Mouse (Mus musculus) MEL (cell line): ENCODE measurements around the gene Sorcs1. TPM values are rescaled to one million over a fixed set of nuclear protein-coding genes. Genes with fewer than 3 reads are reported as not detected.

Experiments
- DNase-seq: peaks from one replicate; pipeline ENCODE4 v3.0.0; 2011; ENCODE audit warnings: low read depth, low spot score
- H3K27ac ChIP-seq: 2 replicates; pipeline ENCODE4 v1.5.1; 2012; ENCODE audit warnings: low read depth, mild to moderate bottlenecking, control low read depth, low read length, moderate library complexity; ENCODE audit not compliant: control insufficient read depth
- H3K27me3 ChIP-seq, 2 experiments: fragments of 150-350 bp in 1 of 2; sonication (generic) in 1 of 2; 2 replicates each; pipeline ENCODE4 v1.6.1; 2012; ENCODE audit warnings: low read length in 2 of 2, mild to moderate bottlenecking in 2 of 2, improper control_type of control experiment in 1 of 2, moderate library complexity in 1 of 2; ENCODE audit not compliant: insufficient read depth in 2 of 2, control insufficient read depth in 1 of 2
- H3K36me3 ChIP-seq, 2 experiments: 2 replicates each; pipeline ENCODE4 v1.6.1; 2012 to 2014; ENCODE audit warnings: low read length in 2 of 2, improper control_type of control experiment in 1 of 2, inconsistent platforms in 1 of 2, mild to moderate bottlenecking in 1 of 2; ENCODE audit not compliant: insufficient read depth in 2 of 2, control insufficient read depth in 1 of 2
- H3K4me1 ChIP-seq, 2 experiments: fragments of 150-350 bp in 1 of 2; sonication (generic) in 1 of 2; 2 replicates each; pipeline ENCODE4 v1.6.1; 2012; ENCODE audit warnings: low read length in 2 of 2, improper control_type of control experiment in 1 of 2, mild to moderate bottlenecking in 1 of 2; ENCODE audit not compliant: insufficient read depth in 2 of 2, control insufficient read depth in 1 of 2
- H3K4me3 ChIP-seq, 2 experiments: fragments of 150-350 bp in 1 of 2; sonication (generic) in 1 of 2; 2 replicates each; pipeline ENCODE4 v1.5.1; 2012; ENCODE audit warnings: low read depth in 2 of 2, low read length in 2 of 2, mild to moderate bottlenecking in 2 of 2, moderate library complexity in 2 of 2, control low read depth in 1 of 2, improper control_type of control experiment in 1 of 2; ENCODE audit not compliant: control insufficient read depth in 1 of 2, insufficient read depth in 1 of 2
- H3K79me2 ChIP-seq: 2 replicates; pipeline ENCODE4 v1.6.1; 2012; ENCODE audit warnings: mild to moderate bottlenecking, low read length, moderate library complexity; ENCODE audit not compliant: control insufficient read depth, poor library complexity, insufficient read depth
- H3K9ac ChIP-seq: 2 replicates; pipeline ENCODE4 v1.6.1; 2012; ENCODE audit warnings: low read depth, mild to moderate bottlenecking, control low read depth, low read length, moderate library complexity; ENCODE audit not compliant: control insufficient read depth, poor library complexity, severe bottlenecking
- H3K9me3 ChIP-seq: fragments of 150-350 bp; sonication (generic); replicated peaks from 2 replicates; pipeline ENCODE4 v1.6.1; 2012; ENCODE audit warnings: mild to moderate bottlenecking, low read length, improper control_type of control experiment, moderate library complexity; ENCODE audit not compliant: insufficient read depth
- BHLHE40 ChIP-seq: IDR thresholded peaks from 2 replicates; pipeline ENCODE4 v1.6.1; 2012; ENCODE audit warnings: low read depth, mild to moderate bottlenecking, inconsistent platforms, low read length, improper control_type of control experiment, borderline replicate concordance
- CHD1 ChIP-seq: IDR thresholded peaks from 2 replicates; pipeline ENCODE4 v1.6.1; 2012; ENCODE audit warnings: low read depth, mild to moderate bottlenecking, inconsistent platforms, low read length, improper control_type of control experiment
- CHD2 ChIP-seq: IDR thresholded peaks from 2 replicates; pipeline ENCODE4 v1.6.1; 2011; ENCODE audit warnings: low read length, improper control_type of control experiment
- KAT2A ChIP-seq: conservative IDR thresholded peaks from 2 replicates; pipeline ENCODE4 v1.6.1; 2012; ENCODE audit warnings: low read depth, low read length, improper control_type of control experiment, inconsistent platforms
- MAFK ChIP-seq: IDR thresholded peaks from 2 replicates; pipeline ENCODE4 v1.6.1; 2011; ENCODE audit warnings: low read depth, mild to moderate bottlenecking, low read length, improper control_type of control experiment, borderline replicate concordance
- MAX ChIP-seq: IDR thresholded peaks from 2 replicates; pipeline ENCODE4 v1.6.1; 2011; ENCODE audit warnings: low read length, improper control_type of control experiment
- MAZ ChIP-seq: IDR thresholded peaks from 2 replicates; pipeline ENCODE4 v1.6.1; 2012; ENCODE audit warnings: low read depth, mild to moderate bottlenecking, inconsistent platforms, low read length, improper control_type of control experiment
- MEF2A ChIP-seq: IDR thresholded peaks from 2 replicates; pipeline ENCODE4 v1.6.1; 2014; ENCODE audit warnings: low read depth, mild to moderate bottlenecking, inconsistent platforms, low read length, improper control_type of control experiment; ENCODE audit not compliant: poor library complexity, insufficient replicate concordance, severe bottlenecking; ENCODE audit errors: extremely low read depth
- MYB ChIP-seq: IDR thresholded peaks from 2 replicates; pipeline ENCODE4 v1.6.1; 2011; ENCODE audit warnings: mild to moderate bottlenecking, low read depth, low read length, improper control_type of control experiment
- MYC ChIP-seq: IDR thresholded peaks from 2 replicates; pipeline ENCODE4 v1.6.1; 2011; ENCODE audit warnings: low read depth, mild to moderate bottlenecking, low read length, improper control_type of control experiment, moderate library complexity
- POLR2A ChIP-seq, 2 experiments: IDR thresholded peaks; 2 replicates each; pipeline ENCODE4 v1.6.1; 2011 to 2012; ENCODE audit warnings: low read length in 2 of 2, mild to moderate bottlenecking in 2 of 2, control low read depth in 1 of 2, improper control_type of control experiment in 1 of 2, low read depth in 1 of 2, moderate library complexity in 1 of 2; ENCODE audit not compliant: control insufficient read depth in 1 of 2, insufficient read depth in 1 of 2, poor library complexity in 1 of 2
- POLR2AphosphoS2 ChIP-seq: IDR thresholded peaks from 2 replicates; pipeline ENCODE4 v1.6.1; 2011; ENCODE audit warnings: low read length, improper control_type of control experiment
- POLR2AphosphoS5 ChIP-seq: IDR thresholded peaks from 2 replicates; pipeline ENCODE4 v1.6.1; 2012; ENCODE audit warnings: low read depth, borderline replicate concordance, mild to moderate bottlenecking, inconsistent platforms, low read length, moderate library complexity, mixed read lengths
- RCOR1 ChIP-seq: IDR thresholded peaks from 2 replicates; pipeline ENCODE4 v1.6.1; 2012; ENCODE audit warnings: low read depth, mild to moderate bottlenecking, inconsistent platforms, low read length, improper control_type of control experiment
- SIN3A ChIP-seq: IDR thresholded peaks from 2 replicates; pipeline ENCODE4 v1.6.1; 2012; ENCODE audit warnings: low read length, improper control_type of control experiment, inconsistent platforms
- TAL1 ChIP-seq: IDR thresholded peaks from 2 replicates; pipeline ENCODE4 v1.6.1; 2012; ENCODE audit warnings: mild to moderate bottlenecking, inconsistent platforms, low read length, moderate library complexity, mixed read lengths
- TCF12 ChIP-seq: IDR thresholded peaks from 2 replicates; pipeline ENCODE4 v1.6.1; 2014; ENCODE audit warnings: low read depth, mild to moderate bottlenecking, inconsistent platforms, low read length, improper control_type of control experiment, moderate library complexity
- UBTF ChIP-seq: IDR thresholded peaks from 2 replicates; pipeline ENCODE4 v1.6.1; 2012; ENCODE audit warnings: low read depth, mild to moderate bottlenecking, inconsistent platforms, low read length, improper control_type of control experiment, moderate library complexity, borderline replicate concordance; ENCODE audit not compliant: insufficient read depth
- USF2 ChIP-seq, 2 experiments: IDR thresholded peaks; 2 replicates each; pipeline ENCODE4 v1.6.1; 2011 to 2012; ENCODE audit warnings: improper control_type of control experiment in 2 of 2, low read length in 2 of 2, borderline replicate concordance in 1 of 2, inconsistent platforms in 1 of 2, low read depth in 1 of 2, mild to moderate bottlenecking in 1 of 2; ENCODE audit not compliant: insufficient read depth in 1 of 2
- ZC3H11A ChIP-seq: IDR thresholded peaks from 2 replicates; pipeline ENCODE4 v1.6.1; 2012; ENCODE audit warnings: low read depth, mild to moderate bottlenecking, inconsistent platforms, low read length, improper control_type of control experiment
- ZKSCAN1 ChIP-seq: IDR thresholded peaks from 2 replicates; pipeline ENCODE4 v1.6.1; 2012; ENCODE audit warnings: low read depth, mild to moderate bottlenecking, inconsistent platforms, low read length, improper control_type of control experiment, moderate library complexity
- ZMIZ1 ChIP-seq: IDR thresholded peaks from 2 replicates; pipeline ENCODE4 v1.6.1; 2012; ENCODE audit warnings: low read depth, mild to moderate bottlenecking, inconsistent platforms, low read length, improper control_type of control experiment, moderate library complexity
- polyA plus RNA-seq, 2 experiments: library from polyadenylated mRNA; stranded (reverse) in 1 of 2; unstranded in 1 of 2; fragments of >175 nt in 1 of 2; fragments of >200 nt in 1 of 2; gene quantifications; 2 replicates each; pipeline versions ENCODE4 v1.2.1 to v1.2.4; 2012; ENCODE audit warnings: low replicate concordance in 2 of 2, low read depth in 1 of 2; ENCODE audit not compliant: insufficient read length in 2 of 2, insufficient read depth in 1 of 2, missing spikeins in 1 of 2
- total RNA-seq: library from RNA; depleted of rRNA; stranded (reverse); fragments of 300-350 nt; gene quantifications from 2 replicates; pipeline ENCODE4 v1.2.3, GENCODE M21; 2012

Sorcs1 gene
- total and polyA plus RNA-seq, 3 experiments = not detected

- no peaks in the 10 kb centered on the region for H3K9me3 ChIP-seq
- no peaks in the 10 kb centered on the region for H3K36me3 ChIP-seq
- H3K27ac ChIP-seq = no peak overlapping the region
- H3K27me3 ChIP-seq = no peaks in the 10 kb centered on the region
- no peak overlapping the region for H3K9ac ChIP-seq
- H3K4me3 ChIP-seq = no peak overlapping the region
- DNase-seq = peak; percentile 8
- H3K79me2 ChIP-seq = no peaks in the 10 kb centered on the region
- no peaks in the 10 kb centered on the region for H3K4me1 ChIP-seq
- TF ChIP-seq KAT2A (no peak), TAL1 (no peak), MYC (no peak), MYB (no peak), POLR2AphosphoS5 (no peak), SIN3A (no peak), CHD1 (no peak), ZMIZ1 (no peak), CHD2 (no peak), ZC3H11A (no peak), POLR2A (IDR thresholded peaks at IDR 0.05; ENCODE audit: control insufficient read depth in 1 of 2, insufficient read depth in 1 of 2, low read depth in 1 of 2, low read length in 2 of 2, poor library complexity in 1 of 2) (no peak), MEF2A (no peak), MAZ (no peak), POLR2AphosphoS2 (no peak), USF2 (IDR thresholded peaks at IDR 0.05; ENCODE audit: borderline replicate concordance in 1 of 2, insufficient read depth in 1 of 2, low read depth in 1 of 2, low read length in 2 of 2) (no peak), MAFK (no peak), MAX (no peak)
These were observed 74.6 kb downstream of the Sorcs1 start for GRCm38 (mm10) chr19:50603882-50604281.

GRCm38 (mm10) chr19:50603380-50603779, 75.1 kb downstream of the Sorcs1 start:
- Histone ChIP-seq H3K4me1 (no peaks in the 10 kb centered on the region), H3K36me3 (no peaks in the 10 kb centered on the region), H3K9ac (no peak overlapping the region), H3K79me2 (no peaks in the 10 kb centered on the region), H3K4me3 (no peak overlapping the region), H3K9me3 (no peaks in the 10 kb centered on the region), H3K27me3 (no peaks in the 10 kb centered on the region), H3K27ac (no peak overlapping the region)
- TF ChIP-seq UBTF (no peak), TCF12 (no peak), MAZ (no peak), ZKSCAN1 (no peak), RCOR1 (no peak), BHLHE40 (no peak)
- no peak for DNase-seq
